Mouse (Mus musculus) cerebellum, postnatal 14 days (tissue): ENCODE measurements around the gene Aip.
"Not testable (repeated sequence)": the region's sequence is repeated elsewhere in the genome, so short reads cannot be mapped to it uniquely, and the experiment has no call there.

ENCODE experiments used
- DNase-seq, 2 experiments: peaks; one replicate each; pipeline ENCODE4 v3.0.0; 2021; ENCODE audit warnings: mixed read lengths in 2 of 2

Aip gene

DNA sequence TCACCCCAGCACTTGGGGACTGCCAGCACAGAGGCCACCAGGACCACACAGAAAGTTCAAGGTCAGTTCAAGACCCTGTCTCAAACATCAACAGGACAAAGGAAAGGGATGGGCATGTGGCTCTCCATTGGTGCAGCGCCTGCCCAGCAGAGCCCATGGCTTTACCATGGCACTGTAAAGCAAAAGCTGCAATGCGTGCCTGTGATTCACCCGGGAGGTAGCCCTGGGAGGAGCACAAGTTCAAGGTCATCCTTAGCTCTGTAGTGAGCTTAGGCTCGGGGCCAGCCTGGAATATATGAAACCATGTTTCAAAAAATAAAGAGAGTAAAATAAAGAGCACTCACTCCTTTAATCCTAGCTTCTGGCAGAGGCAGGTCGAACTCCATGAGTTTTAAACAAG is 26.2 kb upstream of the Aip start:
- no peak for DNase-seq

DNA sequence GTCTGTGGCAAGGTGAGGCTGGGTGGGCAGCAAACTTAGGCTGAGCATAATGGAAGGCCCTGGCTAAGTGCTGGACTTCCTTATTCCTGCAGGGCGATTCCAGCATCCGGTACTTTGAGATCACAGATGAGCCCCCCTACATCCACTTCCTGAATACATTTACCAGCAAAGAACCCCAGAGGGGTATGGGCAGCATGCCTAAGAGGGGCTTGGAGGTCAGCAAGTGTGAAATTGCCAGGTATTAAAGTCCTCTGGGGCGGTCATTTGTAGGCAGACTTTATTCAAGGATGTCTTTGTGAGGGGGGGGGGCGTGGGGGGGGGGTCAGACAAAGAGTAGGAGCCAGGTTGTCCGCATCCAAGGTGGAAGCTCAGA is 25.8 kb upstream of the Aip start:
- no peak for DNase-seq

DNA sequence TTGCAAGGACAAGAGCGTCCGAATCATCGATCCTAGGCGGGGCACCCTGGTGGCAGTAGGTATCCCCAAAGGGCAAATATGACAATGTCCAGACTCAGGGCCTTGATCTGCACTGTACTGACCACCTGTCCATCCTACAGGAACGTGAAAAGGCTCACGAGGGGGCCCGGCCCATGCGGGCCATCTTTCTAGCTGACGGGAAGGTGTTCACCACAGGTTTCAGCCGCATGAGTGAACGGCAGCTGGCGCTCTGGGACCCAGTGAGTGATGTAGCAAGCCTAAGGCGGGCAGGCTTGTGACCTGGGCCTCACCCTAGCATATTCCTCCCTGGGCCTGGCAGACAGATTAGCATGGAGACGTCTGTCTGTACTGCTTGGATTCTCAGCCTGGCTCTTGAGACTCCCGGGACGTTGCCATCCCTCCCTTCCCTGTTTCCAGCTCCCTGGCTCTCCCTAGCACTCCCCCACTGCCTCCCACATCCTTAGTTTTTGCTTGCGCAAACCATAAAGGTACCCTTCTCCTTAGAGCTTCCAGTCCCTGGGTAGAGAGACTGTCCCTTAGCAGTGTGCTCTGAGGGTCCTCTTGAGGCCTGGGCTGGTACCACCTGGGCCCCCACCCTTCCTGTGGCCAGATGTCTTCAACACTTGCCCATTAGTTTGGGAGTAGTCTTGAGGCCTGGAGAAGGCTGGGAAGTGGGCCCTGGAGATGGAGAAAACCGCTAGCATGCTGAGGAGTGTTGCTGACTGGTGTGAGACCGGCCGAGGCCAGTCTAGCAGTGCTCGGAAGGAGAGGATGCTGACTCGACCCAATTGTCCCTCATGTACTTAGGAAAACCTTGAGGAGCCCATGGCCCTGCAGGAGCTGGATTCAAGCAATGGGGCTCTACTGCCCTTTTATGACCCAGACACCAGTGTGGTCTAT is 25.2 kb upstream of the Aip start:
- DNase-seq = no peak

DNA sequence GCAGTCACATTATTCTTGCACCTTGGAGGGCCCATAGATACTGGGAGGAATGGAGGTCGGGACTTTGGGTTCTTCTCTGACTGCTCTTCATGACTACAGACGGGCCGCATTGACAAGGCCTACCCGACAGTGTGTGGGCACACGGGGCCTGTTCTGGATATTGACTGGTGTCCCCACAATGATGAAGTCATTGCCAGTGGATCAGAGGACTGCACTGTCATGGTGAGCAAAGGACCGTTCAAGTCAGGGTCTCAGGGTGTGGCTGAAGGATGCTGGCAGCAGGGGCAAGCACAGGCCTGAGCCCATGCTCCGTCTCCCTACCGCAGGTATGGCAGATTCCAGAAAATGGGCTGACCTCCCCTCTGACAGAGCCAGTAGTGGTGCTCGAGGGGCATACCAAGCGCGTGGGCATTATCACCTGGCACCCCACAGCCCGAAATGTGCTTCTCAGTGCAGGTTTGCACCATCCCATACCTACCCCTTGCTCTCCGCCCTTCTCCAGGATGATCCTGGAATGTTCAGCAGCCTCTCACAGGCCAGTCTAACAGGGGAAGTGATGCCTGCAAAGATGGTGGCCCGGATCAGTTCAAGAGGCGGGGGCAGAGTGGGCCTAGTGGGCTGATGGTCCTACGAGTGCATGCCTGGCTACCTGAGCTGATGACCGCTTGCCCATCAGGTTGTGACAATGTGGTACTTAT is 24.3 kb upstream of the Aip start:
- no peak for DNase-seq

DNA sequence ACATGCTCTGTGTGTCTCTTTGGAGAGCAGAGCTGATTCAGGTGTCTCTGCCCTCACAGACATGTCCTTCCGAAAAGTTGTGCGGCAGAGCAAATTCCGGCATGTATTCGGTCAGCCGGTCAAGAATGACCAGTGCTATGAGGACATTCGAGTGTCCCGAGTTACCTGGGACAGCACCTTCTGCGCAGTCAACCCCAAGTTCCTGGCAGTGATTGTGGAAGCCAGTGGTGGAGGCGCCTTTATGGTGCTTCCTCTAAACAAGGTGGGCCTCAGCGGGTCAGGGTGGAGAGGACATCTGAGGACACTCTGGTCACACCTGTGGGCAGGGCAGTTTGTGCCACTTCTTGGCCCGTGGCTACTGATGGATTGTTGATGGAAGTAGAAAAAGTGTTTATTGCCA is 23.6 kb upstream of the Aip start:
- DNase-seq = no peak

DNA sequence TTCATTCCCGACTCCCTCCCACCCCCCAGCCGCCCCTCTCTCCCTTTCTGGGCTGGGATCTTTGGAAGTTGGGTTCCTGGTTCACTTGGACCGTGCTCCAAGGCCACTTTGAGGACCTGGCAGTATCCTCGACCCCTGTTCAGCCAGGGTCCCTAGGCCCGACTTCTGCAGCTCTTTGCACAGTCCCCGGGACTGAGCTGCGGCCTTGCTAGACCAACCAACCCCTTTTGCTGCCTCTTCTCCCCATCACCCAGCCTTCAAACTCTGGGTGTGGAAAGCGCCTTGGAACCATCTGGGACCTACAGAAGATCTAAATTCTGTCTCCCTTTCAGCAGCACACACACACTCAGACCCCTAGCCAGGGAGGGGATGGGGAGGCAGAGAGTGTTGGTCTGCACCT is 23.2 kb upstream of the Aip start:
- no peak for DNase-seq

DNA sequence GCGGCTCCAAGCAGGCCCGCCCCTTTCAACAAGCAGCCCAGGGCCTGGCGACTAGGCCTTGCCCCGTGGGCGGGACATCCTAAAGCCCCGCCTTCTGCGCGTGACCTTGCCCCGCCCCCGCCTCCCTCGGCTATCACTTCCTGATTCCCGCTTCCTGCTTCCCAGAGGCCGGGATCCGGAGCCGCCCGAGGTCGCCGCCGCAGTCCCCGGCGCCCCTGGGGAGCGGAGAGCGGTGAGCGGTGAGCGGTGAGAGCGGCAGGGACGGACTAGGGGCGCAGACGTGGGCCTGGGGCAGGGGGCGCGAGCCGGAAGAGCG is 22.8 kb upstream of the Aip start, which contains the start of gene Coro1b:
Gene Coro1b, plus strand, starts transcription at position 129 of the 316 bp plus-strand sequence.
- DNase-seq = peak; percentile 98 to 99

DNA sequence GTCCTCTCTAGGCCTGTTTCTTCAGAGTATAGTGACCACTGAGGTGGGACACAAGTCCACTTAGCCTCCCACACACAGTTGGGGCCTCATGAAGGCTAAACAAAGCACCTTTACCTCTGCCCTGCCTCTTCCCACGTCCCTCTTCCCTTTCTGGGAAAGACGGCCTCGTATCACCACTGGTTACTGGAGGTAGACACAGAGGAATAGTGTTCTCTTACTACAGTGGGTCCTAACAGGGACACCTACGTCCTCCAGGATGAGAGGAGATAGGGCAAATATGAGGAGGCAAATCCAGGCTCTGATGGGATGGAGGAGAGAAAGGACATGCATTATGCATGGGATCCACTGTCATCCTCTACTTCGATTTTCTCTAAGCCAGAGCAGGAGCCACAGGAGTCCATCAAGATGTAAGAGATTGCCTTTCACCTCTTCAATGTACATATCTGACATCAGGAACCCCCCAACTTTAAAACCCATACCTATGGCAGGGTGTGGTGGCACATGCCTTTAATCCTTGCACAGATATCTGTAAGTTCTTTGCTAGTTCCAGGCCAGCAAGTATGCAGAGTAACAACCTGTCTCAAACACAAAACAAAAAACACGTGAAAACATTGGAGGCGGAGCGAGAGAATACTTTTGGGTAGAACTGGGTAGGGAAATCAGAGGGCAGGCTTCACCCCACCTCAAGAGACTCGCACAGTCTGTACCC is 22.3 kb upstream of the Aip start:
- peak in 1 of 2 experiments; percentile 13 for DNase-seq

DNA sequence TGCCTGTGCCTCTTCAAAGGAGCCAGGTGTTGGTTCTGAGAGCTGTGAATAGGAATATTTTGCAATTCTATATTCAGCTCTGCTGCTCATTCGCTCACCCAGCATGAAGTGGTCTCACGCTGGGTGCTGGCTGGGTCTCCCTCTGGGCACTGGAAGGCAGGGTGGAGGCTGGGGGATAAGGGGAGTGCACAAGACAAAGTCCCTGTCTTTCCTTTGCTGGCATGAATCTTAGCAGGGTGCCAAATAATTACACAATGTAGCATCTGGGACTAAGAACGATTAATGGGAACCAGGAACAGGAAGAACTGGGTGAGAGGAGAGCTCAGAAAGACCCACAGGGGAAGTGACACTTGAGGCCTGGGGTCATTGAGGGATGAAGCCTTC is 21.4 kb upstream of the Aip start:
- no peak for DNase-seq

DNA sequence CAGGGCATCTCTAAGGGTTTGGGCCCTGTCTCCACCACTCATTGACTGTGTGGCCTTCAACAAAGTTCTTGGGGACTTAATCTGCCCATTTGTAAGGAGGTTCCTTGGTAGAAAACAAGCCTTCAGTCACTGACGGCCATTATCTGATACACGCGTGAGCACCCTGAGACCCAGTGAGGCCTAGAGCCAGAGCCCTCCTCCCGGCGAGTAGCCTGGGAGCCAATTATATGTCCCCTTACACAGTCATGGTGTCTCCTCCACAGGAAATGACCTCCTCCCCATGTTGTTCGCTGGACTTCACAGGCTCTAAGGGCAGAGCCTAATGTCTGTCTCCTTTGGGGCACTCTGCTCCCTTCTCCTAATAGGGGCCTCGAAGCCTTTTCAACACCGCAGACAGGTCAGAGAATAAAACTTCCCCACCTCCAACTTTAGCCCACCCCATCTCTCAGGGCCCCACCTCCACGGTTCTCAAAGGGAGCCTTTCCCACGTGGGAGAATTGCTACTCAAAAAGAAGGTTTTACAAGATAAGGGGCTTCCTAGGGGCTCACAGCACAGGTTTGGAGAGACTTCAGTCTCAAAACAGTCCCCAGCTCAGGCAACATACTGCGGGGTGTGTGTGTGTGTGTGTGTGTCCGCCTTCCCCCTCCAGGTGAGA is 20.8 kb upstream of the Aip start:
- DNase-seq = no peak

DNA sequence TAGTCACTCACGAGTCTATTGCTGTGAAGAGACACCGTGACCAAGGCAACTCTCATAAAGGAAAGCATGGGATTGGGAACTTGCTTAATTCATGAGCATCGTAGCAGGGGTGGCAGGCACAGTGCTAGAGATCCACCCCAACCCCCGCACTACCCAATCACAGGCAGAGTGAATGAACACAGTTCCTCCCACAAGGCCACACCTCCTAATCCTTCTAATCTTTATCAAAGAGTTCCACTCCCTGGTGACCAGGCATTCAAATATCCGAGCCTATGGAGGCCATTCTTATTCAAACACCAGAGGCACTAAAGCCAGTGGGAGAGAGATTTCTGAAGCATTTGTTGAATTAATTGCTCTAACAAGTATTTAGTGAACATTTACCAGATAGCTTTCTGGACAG is 20.3 kb upstream of the Aip start:
- no peak for DNase-seq

DNA sequence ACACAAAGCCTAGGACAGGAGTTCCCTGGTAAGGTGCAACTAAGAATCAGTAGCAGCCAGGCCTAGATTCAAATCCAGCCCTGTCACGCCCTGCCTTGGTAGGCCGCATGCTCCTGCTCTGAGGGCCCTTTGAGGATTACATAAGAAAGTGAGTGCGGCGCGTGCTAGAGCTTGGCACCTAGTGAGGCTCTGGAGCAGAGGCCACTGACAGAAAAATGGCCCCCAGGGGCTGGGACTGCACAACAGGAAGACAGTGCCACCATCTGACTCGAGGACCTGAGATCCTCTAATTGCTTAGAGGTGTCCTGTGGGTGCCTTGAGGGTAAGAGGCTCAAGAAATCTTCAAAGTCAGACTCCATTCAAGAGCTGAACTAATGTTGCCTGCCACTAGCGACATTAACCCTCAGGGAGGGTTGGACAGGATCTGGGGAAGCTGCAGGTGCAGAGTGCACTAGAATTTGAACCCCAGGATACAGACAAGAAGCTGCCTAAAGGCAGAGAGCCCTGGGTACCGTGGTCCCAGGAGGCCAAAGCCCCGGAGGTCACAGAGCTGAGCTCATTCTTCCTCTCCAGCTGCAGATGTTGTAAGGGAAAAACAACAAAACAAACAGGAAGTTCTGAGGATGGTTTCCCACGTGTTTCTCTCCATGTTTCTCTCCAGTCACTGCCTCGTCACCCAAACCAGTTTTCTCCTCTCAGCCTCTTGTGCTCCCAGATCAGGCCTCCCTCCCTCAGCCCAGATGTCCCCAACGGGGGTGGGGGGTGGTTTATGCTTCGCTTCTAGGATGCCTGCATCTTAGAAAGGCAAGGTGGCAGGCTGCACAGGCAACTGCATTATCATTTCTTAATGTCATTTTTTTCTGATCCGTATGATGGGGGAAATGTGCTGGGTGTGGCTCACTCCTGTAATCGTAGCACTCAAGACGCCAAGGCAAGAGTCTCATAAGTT is 19.2 kb upstream of the Aip start:
- DNase-seq = no peak

DNA sequence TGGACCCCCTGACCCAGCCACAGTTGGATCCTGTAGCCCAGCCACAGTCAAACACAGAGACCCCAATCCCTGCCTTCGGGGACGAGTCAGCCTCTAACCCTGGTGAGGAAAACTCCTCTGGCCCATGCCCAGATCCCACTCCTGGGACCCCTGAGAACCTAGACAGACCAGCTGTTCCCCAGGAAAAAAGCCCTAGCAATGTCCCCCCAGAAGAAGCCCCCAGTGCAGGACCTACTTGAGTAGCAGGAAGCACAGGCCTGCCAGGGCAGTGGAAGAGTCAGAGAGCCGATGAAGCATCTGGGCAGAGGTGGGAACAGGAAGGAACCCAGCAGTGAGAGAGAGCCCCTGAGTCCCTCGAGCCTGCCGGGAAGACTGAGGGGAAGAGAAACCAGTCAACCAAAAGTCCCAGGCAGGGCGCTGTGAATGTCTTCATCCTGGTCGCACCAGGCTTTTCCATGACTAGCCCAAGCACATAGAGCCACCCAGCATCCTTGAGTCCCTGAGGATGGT is 18.2 kb upstream of the Aip start, which contains the start of gene Cabp4:
Gene Cabp4, minus strand, starts transcription at position 275 of the 510 bp plus-strand sequence.
- DNase-seq = no peak

DNA sequence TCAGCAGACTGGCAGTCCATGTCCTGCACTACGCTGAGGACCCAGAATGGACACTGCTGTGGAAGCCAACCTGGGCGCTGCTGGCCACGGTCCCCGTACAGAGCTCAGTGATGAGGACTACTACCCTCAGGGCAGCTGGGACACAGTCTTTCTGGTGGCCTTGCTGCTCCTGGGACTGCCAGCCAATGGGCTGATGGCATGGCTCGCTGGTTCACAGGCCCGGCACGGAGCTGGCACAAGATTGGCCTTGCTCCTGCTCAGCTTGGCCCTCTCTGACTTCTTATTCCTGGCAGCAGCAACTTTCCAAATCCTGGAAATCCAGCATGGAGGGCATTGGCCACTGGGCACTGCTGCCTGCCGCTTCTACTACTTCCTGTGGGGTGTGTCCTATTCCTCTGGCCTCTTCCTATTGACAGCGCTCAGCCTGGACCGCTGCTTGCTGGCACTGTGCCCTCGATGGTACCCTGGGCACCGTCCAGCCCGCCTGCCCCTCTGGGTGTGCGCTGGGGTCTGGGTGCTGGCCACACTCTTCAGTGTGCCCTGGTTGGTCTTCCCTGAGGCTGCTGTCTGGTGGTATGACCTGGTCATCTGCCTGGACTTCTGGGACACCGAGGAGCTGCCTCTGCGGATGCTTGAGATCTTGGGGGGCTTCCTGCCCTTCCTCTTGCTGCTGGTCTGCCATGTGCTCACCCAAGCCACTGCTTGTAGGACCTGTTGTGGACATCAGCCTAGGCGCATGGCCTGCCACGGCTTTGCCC is 16.9 kb upstream of the Aip start:
- DNase-seq = peak; percentile 47 to 58

DNA sequence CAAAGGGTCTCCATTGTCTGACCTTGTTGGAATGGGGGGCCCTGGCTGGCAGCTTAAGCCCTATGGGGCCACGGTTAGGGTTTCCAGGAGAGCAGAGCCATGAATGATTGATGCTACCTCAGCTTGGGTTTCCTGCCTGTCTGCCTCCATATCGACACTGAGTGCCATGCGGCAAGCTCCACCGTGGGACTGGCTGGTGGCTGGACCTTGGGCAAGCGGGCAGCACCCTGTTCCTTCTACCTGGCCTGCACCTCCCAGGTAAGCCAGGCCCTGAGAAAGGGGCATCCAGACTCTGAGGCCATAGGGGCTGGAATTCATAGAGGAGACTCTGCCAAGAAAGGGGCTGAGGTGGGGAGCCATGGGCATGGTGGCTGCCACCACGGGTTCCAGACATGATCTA is 14.5 kb upstream of the Aip start:
- no peak for DNase-seq

DNA sequence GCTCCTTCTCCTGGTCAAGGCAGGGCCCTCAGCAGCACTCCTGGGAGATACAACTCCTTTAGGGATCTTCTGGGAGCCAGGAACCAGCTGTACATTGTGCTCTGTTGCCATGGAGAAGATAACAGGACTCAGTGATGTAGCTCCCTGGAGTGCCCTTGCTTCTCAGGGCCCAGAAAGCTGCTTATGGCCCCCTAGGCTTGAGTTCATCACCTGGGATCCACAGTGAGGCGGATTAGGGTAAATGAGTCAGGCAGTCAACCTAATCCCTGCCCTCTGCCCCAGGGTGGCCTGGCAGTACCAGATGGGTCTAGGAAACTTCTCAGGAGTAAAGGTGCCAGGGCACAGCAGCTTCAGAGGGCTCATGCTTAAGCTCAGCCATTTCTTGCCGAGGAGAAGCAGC is 13.8 kb upstream of the Aip start, which contains the start of gene Gpr152:
Gene Gpr152, plus strand, starts transcription at position 342 of the 400 bp plus-strand sequence.
- DNase-seq = no peak

DNA sequence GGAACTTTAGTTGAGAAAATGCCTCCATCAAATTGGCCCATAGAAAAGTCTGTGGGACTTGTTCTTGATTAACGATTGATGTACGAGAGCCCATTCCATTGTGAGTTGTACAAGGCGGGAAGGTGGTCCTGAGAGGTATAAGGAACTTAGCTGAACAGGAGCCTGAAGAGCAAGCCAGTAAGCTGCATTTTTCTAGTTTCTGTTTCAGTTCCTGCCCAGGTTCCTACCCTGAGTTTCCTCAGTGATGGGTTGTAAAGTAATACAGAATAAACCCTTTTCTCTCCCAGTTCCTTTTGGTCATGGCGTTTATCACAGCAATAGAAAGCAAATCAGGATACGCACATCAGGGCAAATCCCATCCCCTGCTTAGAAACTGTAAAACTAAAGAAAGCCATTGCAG is 12.3 kb upstream of the Aip start:
- no peak for DNase-seq

DNA sequence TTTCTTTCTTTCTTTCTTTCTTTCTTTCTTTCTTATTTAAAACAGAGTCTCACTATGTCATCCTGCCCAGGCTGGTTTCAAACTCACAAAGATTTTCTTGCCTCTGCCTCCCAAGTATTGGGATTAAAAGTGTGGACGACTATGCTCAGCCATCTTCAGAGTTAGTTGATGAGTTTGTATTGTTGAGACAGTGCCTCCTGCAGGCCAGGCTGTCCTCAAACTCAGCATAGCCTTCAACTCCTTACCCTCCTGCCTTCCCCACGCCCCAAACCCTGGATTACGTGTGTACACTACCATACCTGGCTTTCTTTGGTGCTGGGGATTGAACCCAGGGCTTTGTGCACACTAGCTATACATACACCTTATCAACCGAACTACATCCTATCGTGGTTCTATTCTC is 10.8 kb upstream of the Aip start:
- DNase-seq = no peak

DNA sequence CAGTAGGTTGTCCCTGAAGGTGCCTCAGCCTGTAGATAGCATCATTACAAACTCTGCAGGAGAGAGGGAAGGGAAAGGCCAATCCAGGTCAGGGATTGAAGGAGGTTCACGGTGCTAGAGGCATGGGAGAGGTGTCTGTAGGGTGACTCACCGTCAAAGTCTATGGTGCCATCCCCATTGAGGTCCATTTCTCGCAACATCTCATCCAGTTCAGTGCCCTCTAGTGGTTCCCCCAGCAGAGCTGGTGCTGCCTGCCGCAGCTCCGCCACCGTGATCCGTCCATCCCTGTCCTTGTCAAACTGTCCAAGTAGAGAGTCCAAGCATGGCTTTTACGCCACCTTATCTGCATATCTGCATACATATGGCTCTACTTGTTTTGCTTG is 10.3 kb upstream of the Aip start:
- peak in 1 of 2 experiments; percentile 20 for DNase-seq

DNA sequence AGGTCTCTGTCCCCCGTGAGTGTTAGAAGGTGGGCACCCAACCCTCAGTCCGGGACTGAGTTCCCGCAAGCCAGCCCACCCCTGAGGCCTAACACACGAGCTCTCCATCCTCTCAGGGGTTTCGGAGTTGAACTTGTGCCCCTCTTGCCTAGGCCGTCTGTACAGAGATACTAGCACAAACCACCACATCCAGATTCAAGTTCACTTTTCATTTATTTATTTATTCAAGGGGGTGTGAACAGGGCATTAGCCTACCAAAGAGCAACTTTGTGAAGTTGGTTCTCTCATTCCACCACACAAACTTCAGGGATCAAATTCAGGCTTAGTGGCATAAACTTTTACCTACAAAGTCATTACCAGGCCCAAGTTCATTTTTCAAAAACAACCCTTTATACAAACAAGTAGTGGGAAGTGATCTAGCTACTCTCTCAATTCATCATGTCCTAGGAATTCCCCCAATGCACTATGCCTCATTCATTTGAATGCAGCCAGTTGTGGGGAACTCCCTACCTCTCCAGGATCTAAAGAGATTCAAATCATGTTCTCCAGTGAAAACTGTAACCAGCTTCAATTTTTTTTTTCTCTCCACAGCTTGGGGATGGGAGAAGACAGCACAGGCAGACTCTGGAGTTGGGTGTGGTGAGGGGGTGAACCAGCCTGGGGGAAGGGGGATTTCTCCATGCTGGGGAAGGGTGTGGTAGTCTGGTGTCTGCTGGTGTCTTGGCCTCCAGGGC is 9.7 kb upstream of the Aip start:
- DNase-seq = not testable (repeated sequence)
